Comparison of ENCODE assay signal across 12 mouse cellular contexts in genomic region chr8:11314613-11315012, GRCm38 (mm10). TPM values are rescaled to one million over a fixed set of nuclear protein-coding genes. Genes with fewer than 3 reads are reported as not detected.
DNase-seq lines count a peak whose midpoint lies in the region; ATAC-seq and TF ChIP-seq lines count a peak whose summit lies in the region.
"Had no signal": no experiment of that assay in that cellular context is flagged by ENCODE, and none has a peak within 500 bp of the region (broad histone marks: within the 10 kb centered on the region; RNA-seq: fewer than 3 reads in every experiment).

No protein-coding gene starts in this region.

- H3K4me3 ChIP-seq in forebrain, embryonic 10.5 days = peak overlapping the region; percentile 76
- no peak overlapping the region for H3K4me3 ChIP-seq in forebrain, embryonic 15.5 days
- H3K4me3 ChIP-seq in liver, embryonic 13.5 days (replicated peaks) = no peak overlapping the region
- no peak overlapping the region; the same call in 1 of the 2 replicates for H3K4me3 ChIP-seq in hindbrain, postnatal 0 days (ENCODE audit: low read length)
- H3K4me3 ChIP-seq in neural tube, embryonic 15.5 days (replicated peaks) = peak overlapping the region; percentile 60; the same call in 1 of the 2 replicates
- H3K4me3 ChIP-seq: erythroblast, embryonic 14.5 days had no signal

- H3K36me3 ChIP-seq in forebrain, embryonic 10.5 days (replicated peaks) = peaks cover 14% of the 10 kb centered on the region
- no peaks in the 10 kb centered on the region for H3K36me3 ChIP-seq in forebrain, embryonic 15.5 days
- no peaks in the 10 kb centered on the region for H3K36me3 ChIP-seq in liver, embryonic 13.5 days
- H3K36me3 ChIP-seq in hindbrain, postnatal 0 days (ENCODE audit: insufficient read depth, low read length) = no peaks in the 10 kb centered on the region
- no peaks in the 10 kb centered on the region for H3K36me3 ChIP-seq in neural tube, embryonic 15.5 days

- no peaks in the 10 kb centered on the region for H3K9me3 ChIP-seq in forebrain, embryonic 10.5 days
- H3K9me3 ChIP-seq in forebrain, embryonic 15.5 days = no peaks in the 10 kb centered on the region
- H3K9me3 ChIP-seq in liver, embryonic 13.5 days (replicated peaks) = no peaks in the 10 kb centered on the region
- no peaks in the 10 kb centered on the region for H3K9me3 ChIP-seq in hindbrain, postnatal 0 days (ENCODE audit: low read length)
- H3K9me3 ChIP-seq in neural tube, embryonic 15.5 days (replicated peaks) = no peaks in the 10 kb centered on the region

- TF ChIP-seq CTCF in hindbrain, postnatal 0 days (IDR thresholded peaks at IDR 0.05; ENCODE audit: low read depth) = no peak

- peaks cover 74% of the 10 kb centered on the region for H3K4me1 ChIP-seq in forebrain, embryonic 10.5 days
- H3K4me1 ChIP-seq in forebrain, embryonic 15.5 days = peaks cover 18% of the 10 kb centered on the region
- peaks cover 1% of the 10 kb centered on the region; the same call in 1 of the 2 replicates for H3K4me1 ChIP-seq in liver, embryonic 13.5 days (replicated peaks)
- H3K4me1 ChIP-seq in hindbrain, postnatal 0 days (ENCODE audit: insufficient read depth, low read length) = 0 out of 2 replicates have a peak, but pooled peaks cover 4% of the 10 kb centered on the region
- peaks cover 28% of the 10 kb centered on the region for H3K4me1 ChIP-seq in neural tube, embryonic 15.5 days

- H3K9ac ChIP-seq in forebrain, embryonic 15.5 days (replicated peaks) = no peak overlapping the region
- no peak overlapping the region for H3K9ac ChIP-seq in liver, embryonic 13.5 days
- H3K9ac ChIP-seq in hindbrain, postnatal 0 days (replicated peaks; ENCODE audit: low read length) = no peak overlapping the region
- H3K9ac ChIP-seq in neural tube, embryonic 15.5 days (replicated peaks) = no peak overlapping the region
- H3K9ac ChIP-seq: liver, embryonic 14.5 days had no signal

- H3K4me2 ChIP-seq in forebrain, embryonic 15.5 days (replicated peaks) = no peak overlapping the region
- H3K4me2 ChIP-seq in liver, embryonic 13.5 days = 0 out of 2 replicates have a peak overlapping the region, but pooled peaks have one; percentile 62
- H3K4me2 ChIP-seq in hindbrain, postnatal 0 days (ENCODE audit: low read depth, low read length) = peak overlapping the region; percentile 89
- H3K4me2 ChIP-seq in neural tube, embryonic 15.5 days = peak overlapping the region; percentile 93

- 83% methylated on average over 8 of the region's 8 CpGs for WGBS in forebrain, embryonic 10.5 days
- WGBS in forebrain, embryonic 15.5 days = 81% methylated on average over 8 of the region's 8 CpGs
- WGBS in liver, embryonic 13.5 days (ENCODE audit: insufficient replicate concordance) = 67% methylated on average over 8 of the region's 8 CpGs
- WGBS in hindbrain, postnatal 0 days = 74% methylated on average over 8 of the region's 8 CpGs
- 82% methylated on average over 8 of the region's 8 CpGs for WGBS in neural tube, embryonic 15.5 days

- peaks cover 77% of the 10 kb centered on the region for H3K27me3 ChIP-seq in forebrain, embryonic 10.5 days (ENCODE audit: poor library complexity, severe bottlenecking)
- peaks cover 18% of the 10 kb centered on the region; the same call in 1 of the 2 replicates for H3K27me3 ChIP-seq in forebrain, embryonic 15.5 days
- peaks cover 56% of the 10 kb centered on the region for H3K27me3 ChIP-seq in liver, embryonic 13.5 days
- H3K27me3 ChIP-seq in hindbrain, postnatal 0 days (ENCODE audit: insufficient read depth, low read length) = peaks cover 8% of the 10 kb centered on the region
- peaks cover 62% of the 10 kb centered on the region for H3K27me3 ChIP-seq in neural tube, embryonic 15.5 days (replicated peaks)

- peak overlapping the region; percentile 89; the same call in 1 of the 2 replicates for H3K27ac ChIP-seq in forebrain, embryonic 10.5 days
- H3K27ac ChIP-seq in forebrain, embryonic 15.5 days (replicated peaks) = no peak overlapping the region
- H3K27ac ChIP-seq in liver, embryonic 13.5 days = no peak overlapping the region
- H3K27ac ChIP-seq in hindbrain, postnatal 0 days = no peak overlapping the region
- no peak overlapping the region for H3K27ac ChIP-seq in neural tube, embryonic 15.5 days (replicated peaks)
- H3K27ac ChIP-seq: liver, embryonic 14.5 days had no signal

- ATAC-seq in forebrain, embryonic 15.5 days (replicated peaks) = no peak
- no peak for ATAC-seq in liver, embryonic 13.5 days (ENCODE audit: low read depth)
- ATAC-seq in hindbrain, postnatal 0 days = no peak
- ATAC-seq in neural tube, embryonic 15.5 days (ENCODE audit: low FRiP score) = no peak

- DNase-seq in forebrain, embryonic 10.5 days (ENCODE audit: extremely low spot score, low spot score) = no peak
- no peak for DNase-seq in liver, embryonic 13.5 days
- no peak for DNase-seq in liver
- no peak for DNase-seq in hindbrain, postnatal 0 days (ENCODE audit: low spot score)
- no peak for DNase-seq in right cerebral cortex, postnatal 14 days
- DNase-seq in adipocyte (ENCODE audit: low spot score) = no peak
- DNase-seq: kidney, adult 11 months; thymus, postnatal 4 days had no signal

RNA-seq across cellular contexts. Expression of gene Col4a1, which starts 2.0 kb away (rescaled TPM):
- 123 and 129 TPM in 2 replicates for polyA plus RNA-seq in forebrain, embryonic 10.5 days (2016; fragmentation: Nextera tagmentation; extraction: Ambion mirVana)
- polyA plus RNA-seq in forebrain, embryonic 15.5 days (2015; fragmentation: Nextera tagmentation; extraction: Ambion mirVana) = 61.4 and 67.6 TPM in 2 replicates
- 14.3 and 18.2 TPM in 2 replicates for polyA plus RNA-seq in liver, embryonic 13.5 days (2015; fragmentation: Nextera tagmentation; extraction: Ambion mirVana)
- total RNA-seq in hindbrain, postnatal 0 days (2014; rRNA removed) = 203 and 254 TPM in 2 replicates
- 46.4 and 55.6 TPM in 2 replicates for polyA plus RNA-seq in hindbrain, postnatal 0 days (2015; fragmentation: Nextera tagmentation; extraction: Ambion mirVana)
- 79.3 and 96.2 TPM in 2 replicates for polyA plus RNA-seq in neural tube, embryonic 15.5 days (2015; fragmentation: Nextera tagmentation; extraction: Ambion mirVana)

RNA-seq across cellular contexts. Expression of gene Col4a2, which starts 2.0 kb away (rescaled TPM):
- polyA plus RNA-seq in forebrain, embryonic 10.5 days (2016; fragmentation: Nextera tagmentation; extraction: Ambion mirVana) = 47.1 and 49.4 TPM in 2 replicates
- polyA plus RNA-seq in forebrain, embryonic 15.5 days (2015; fragmentation: Nextera tagmentation; extraction: Ambion mirVana) = 28.7 and 32.4 TPM in 2 replicates
- 5.4 and 6.0 TPM in 2 replicates for polyA plus RNA-seq in liver, embryonic 13.5 days (2015; fragmentation: Nextera tagmentation; extraction: Ambion mirVana)
- total RNA-seq in hindbrain, postnatal 0 days (2014; rRNA removed) = 76.6 and 95.8 TPM in 2 replicates
- polyA plus RNA-seq in hindbrain, postnatal 0 days (2015; fragmentation: Nextera tagmentation; extraction: Ambion mirVana) = 26.5 and 27.8 TPM in 2 replicates
- polyA plus RNA-seq in neural tube, embryonic 15.5 days (2015; fragmentation: Nextera tagmentation; extraction: Ambion mirVana) = 35.4 and 43.7 TPM in 2 replicates

Comparison
In these comparisons a context has a peak if more than half of its experiments do, and no peak if none do; other contexts are left out.
1. H3K4me3 ChIP-seq: peak in forebrain, embryonic 10.5 days (single experiment) and neural tube, embryonic 15.5 days (single experiment); none in forebrain, embryonic 15.5 days (single experiment), liver, embryonic 13.5 days (single experiment) and hindbrain, postnatal 0 days (single experiment).